Mouse (Mus musculus) left cerebral cortex, postnatal 25 days (tissue): ENCODE results near the gene Rbfox3. TPM values are rescaled to one million over a fixed set of nuclear protein-coding genes. Genes with fewer than 3 reads are reported as not detected.

ENCODE experiments used
- DNase-seq, 2 experiments: peaks; one replicate each; pipeline ENCODE4 v3.0.0; 2022; ENCODE audit warnings: low spot score in 2 of 2, mixed read lengths in 1 of 2
- intact Hi-C: fragments of 180-260 bp; cut with DNase I; formaldehyde crosslinking; loops from one replicate; pipeline ENCODE4 v1.15.1; 2025
- total RNA-seq, 2 experiments: library from RNA; stranded (reverse); gene quantifications; 2 replicates each; pipeline ENCODE4 v1.2.3; 2021

Rbfox3 gene
- total RNA-seq, 2 experiments from 2014 or later, result 328 to 335 TPM

GRCm38 (mm10) chr11:118907471-118908401, 3.7 kb downstream of the Rbfox3 start:
- DNase-seq, result no peak
- intact Hi-C loops, result loop anchor here (2.0 to 5.0 kb wide), 2 partner anchors 23 to 115 kb away; no protein-coding TSS in a partner anchor

- intact Hi-C loops, result loop anchor here (1.0 to 5.0 kb wide), 3 partner anchors 22 to 115 kb away; no protein-coding TSS in a partner anchor
These were observed 4.5 kb downstream of the Rbfox3 start for GRCm38 (mm10) chr11:118906824-118907470.

GRCm38 (mm10) chr11:118906131-118906823, 5.1 kb downstream of the Rbfox3 start:
- no peak for DNase-seq
- intact Hi-C loops, result loop anchor here (1.0 to 5.0 kb wide), 3 partner anchors 21 to 114 kb away; no protein-coding TSS in a partner anchor

More at GRCm38 (mm10) chr11:118906824-118907470, 4.5 kb downstream of the Rbfox3 start:
- DNase-seq, result peak in 1 of 2 experiments; percentile 83

DNA sequence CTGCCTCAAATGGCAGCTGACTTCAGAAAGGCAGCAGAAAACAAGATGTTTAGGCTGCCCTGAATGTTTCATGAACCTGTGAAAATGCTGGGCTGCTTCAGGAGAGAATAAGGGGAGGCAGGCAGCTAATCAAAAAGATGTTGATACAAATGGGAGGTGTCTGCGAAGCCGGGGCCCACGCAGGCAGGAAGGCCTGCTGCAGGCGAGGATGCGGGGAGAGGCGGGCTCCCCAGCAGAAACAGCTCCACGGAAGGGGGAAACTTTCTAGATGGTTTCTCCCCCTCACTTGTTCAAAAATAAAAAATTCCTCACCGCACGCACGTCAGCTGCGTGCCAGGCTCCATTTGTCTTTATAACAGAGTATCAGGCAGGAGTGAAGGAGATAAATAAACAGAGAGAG, 5.7 kb downstream of the Rbfox3 start:
- intact Hi-C loops, result loop anchor here (1.0 to 5.0 kb wide), 3 partner anchors 21 to 113 kb away; no protein-coding TSS in a partner anchor
- DNase-seq, result peak; percentile 80 to 94

GRCm38 (mm10) chr11:118904253-118904652, 7.1 kb downstream of the Rbfox3 start:
- intact Hi-C loops, result no loop called here
- no peak for DNase-seq

DNA sequence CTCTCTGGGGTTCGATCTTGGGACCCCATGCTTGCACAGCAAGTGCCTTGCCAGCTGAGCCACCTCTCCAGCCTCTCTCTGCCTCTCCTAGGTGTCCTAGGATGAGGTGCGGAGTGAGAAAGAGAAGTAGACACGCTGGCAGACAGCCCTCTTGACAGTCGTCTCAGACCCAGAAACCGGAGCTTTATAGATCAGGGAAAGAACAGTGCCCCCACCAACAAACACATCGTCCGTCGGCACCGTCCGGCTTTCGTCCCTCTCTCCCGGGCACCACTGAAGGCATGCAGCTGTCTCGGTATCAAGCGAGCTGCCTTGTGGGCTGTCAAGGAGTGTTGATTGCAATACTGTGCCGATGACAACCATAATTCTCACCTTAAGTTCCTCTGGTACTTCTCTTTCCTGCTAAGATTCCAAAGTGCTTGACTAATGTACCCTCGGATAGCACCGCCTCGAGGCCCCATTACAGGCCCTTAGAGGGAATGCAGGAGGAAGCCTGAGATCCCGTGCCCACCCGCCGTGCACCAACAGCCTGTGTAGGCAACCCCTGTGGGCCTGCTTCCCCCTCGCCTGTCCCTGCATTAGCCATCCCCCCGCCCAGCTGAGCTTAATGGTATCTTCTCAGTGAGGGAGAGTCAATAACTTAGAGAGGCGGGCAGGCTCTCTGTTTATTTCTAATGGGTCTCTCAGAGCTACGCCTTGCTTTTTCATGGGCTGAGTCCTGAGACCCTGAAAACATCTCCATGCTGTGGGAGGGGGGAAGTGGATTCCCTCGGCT, 11.4 kb downstream of the Rbfox3 start:
- intact Hi-C loops, result no loop called here
- no peak for DNase-seq

- intact Hi-C loops, result no loop called here
- DNase-seq, result no peak
These were observed 12.8 kb downstream of the Rbfox3 start for GRCm38 (mm10) chr11:118898643-118899042.

GRCm38 (mm10) chr11:118898156-118898555, 13.2 kb downstream of the Rbfox3 start:
- no peak for DNase-seq
- intact Hi-C loops, result no loop called here

DNA sequence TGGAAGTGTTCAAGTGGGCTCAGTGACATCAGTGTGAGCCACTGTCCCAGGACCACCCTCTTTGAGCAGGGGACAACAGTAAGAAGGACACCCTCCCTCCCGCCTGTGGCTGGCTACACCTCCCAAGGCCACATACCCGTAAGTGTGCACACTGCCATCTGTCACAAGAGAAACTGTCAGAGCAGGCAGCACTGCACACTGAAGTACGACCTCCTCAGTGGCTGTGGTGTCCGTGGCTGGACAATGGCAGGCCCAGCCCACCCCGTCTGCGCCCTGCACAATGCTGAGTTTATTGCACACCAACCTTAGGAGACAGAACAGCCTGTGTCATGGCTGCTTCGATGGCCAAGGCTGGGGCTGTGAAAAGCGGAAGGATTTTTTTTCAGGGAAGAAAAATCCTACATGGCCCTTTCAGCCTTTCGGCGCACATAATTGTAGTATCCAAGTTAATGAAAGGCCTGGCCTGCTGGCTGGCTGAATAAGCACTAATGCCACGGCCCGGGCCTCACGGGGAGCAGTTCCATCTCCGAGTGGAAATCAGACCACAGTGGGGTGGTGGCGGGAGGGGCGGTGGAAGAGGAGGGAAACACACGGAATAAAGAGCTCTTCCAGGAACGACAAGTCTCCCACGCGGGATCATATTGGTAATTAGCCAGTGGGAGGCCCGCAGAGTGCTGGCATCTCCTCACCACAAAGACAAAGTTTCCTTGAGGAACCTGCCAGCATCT, 14.1 kb downstream of the Rbfox3 start:
- peak in 1 of 2 experiments; percentile 80 for DNase-seq
- intact Hi-C loops, result no loop called here

GRCm38 (mm10) chr11:118896032-118896675, 15.2 kb downstream of the Rbfox3 start:
- intact Hi-C loops, result no loop called here
- DNase-seq, result peak in 1 of 2 experiments; percentile 87

- DNase-seq, result peak in 1 of 2 experiments; percentile 87
- intact Hi-C loops, result no loop called here
These were observed 16.6 kb downstream of the Rbfox3 start for GRCm38 (mm10) chr11:118894835-118895234.

- intact Hi-C loops, result no loop called here
- DNase-seq, result peak in 1 of 2 experiments; percentile 73
These were observed 17.2 kb downstream of the Rbfox3 start for GRCm38 (mm10) chr11:118894196-118894595.

DNA sequence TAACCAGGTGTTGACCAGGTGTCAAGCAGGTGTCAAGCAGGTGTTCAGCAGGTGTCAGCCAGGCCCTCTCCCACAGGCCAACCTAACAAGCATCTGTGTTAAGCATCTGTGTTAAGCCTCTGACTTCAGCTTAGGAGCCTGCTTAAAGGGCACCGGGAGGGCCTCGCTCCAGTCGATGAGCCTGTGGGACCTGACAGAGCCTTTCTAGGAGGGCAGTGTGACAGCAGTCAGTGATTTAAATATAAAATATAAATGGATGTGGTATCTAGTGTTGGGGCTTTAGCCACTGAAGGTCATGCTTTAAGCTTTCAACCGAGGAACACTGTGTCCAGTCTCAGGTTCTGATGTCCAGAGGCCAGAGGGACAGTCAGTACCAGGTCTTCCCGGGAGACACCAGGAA, 18.5 kb downstream of the Rbfox3 start:
- intact Hi-C loops, result no loop called here

DNA sequence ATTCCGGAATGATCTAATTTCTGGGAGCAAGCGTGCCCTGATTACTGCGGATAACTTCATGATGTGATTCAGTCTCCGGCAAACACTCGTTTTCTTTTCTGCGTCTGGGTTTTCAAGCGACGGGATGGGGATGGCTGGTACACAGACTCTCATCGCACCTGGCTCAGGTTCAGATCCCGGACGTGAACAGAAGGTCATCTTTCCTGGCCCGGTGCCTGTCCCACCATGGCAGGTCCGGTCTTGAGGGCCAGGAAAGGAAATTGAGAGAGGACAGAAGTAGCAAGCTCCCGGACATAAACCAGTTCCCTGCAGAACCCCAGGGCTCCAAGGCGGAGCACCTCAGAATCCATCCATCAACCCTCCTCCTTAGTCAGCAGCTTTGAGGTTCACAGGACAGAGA, 19.9 kb downstream of the Rbfox3 start:
- intact Hi-C loops, result no loop called here
- no peak for DNase-seq

More for the DNA sequence above, 18.5 kb downstream of the Rbfox3 start:
- no peak for DNase-seq

- intact Hi-C loops, result no loop called here
- no peak for DNase-seq
These were observed 20.4 kb downstream of the Rbfox3 start for GRCm38 (mm10) chr11:118890992-118891398.

DNA sequence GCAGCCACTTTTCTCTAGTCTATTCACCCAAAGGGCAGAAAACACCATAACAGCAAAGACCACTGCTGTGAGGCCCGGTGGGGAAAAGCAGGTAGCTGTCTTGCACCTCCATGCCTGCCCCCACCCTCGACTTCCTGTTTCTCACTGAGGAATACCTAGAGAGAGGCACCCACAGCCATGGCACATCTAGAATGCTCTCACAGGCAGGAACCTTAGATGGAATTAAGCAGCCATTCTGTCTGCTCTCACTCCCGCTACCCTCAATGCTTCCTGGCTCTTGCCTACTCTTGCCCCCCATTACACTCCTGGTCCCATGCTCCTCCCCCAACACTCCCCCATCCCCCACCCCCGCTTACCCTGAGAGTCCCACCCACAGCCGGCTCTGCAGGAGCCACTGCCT, 20.9 kb downstream of the Rbfox3 start:
- intact Hi-C loops, result no loop called here
- no peak for DNase-seq

- no peak for DNase-seq
These were observed 21.9 kb downstream of the Rbfox3 start for GRCm38 (mm10) chr11:118889500-118889899.

GRCm38 (mm10) chr11:118888426-118888825, 23.0 kb downstream of the Rbfox3 start:
- no peak for DNase-seq
- intact Hi-C loops, result no loop called here

More at GRCm38 (mm10) chr11:118889500-118889899, 21.9 kb downstream of the Rbfox3 start:
- intact Hi-C loops, result no loop called here
